Mouse (Mus musculus) effector memory CD4-positive, alpha-beta T cell, adult 7 months (primary cell): Measurements from ENCODE around the gene Atg3. TPM values are rescaled to one million over a fixed set of nuclear protein-coding genes. Genes with fewer than 3 reads are reported as not detected.

Experiments
- polyA plus RNA-seq: library from polyadenylated mRNA; unstranded; fragments of 100-300 nt; shearing (Covaris generic); gene quantifications from one replicate; pipeline ENCODE4 v1.2.1, GENCODE M21; 2017

Gene Atg3
- 71.5 TPM for polyA plus RNA-seq

GRCm38 (mm10) chr16:45158522-45159388, at the start of gene Atg3, which contains the start of gene Slc35a5:
TSS of gene Atg3 (plus strand) at chr16:45158785.
TSS of gene Slc35a5 (minus strand) at chr16:45158706.

GRCm38 (mm10) chr16:45223648-45224388, 65.2 kb downstream of the Atg3 start, which contains the start of gene Btla:
TSS of gene Btla (plus strand) at chr16:45224315.

Other genes starting within 250 kb of the Atg3 start
- gene Cd200r3, start 215.1 kb upstream of the Atg3 start, polyA plus RNA-seq = 1.3 TPM
- gene Ccdc80, start 65.4 kb upstream of the Atg3 start, polyA plus RNA-seq = not detected
- gene Slc35a5, start 79 bp upstream of the Atg3 start, polyA plus RNA-seq = 28.2 TPM
- gene Btla, start 65.5 kb downstream of the Atg3 start, polyA plus RNA-seq = 54.0 TPM